Mouse (Mus musculus) forebrain, embryonic 11.5 days (tissue): ENCODE results near the gene Tma7. TPM values are rescaled to one million over a fixed set of nuclear protein-coding genes. Genes with fewer than 3 reads are reported as not detected.

Experiments used
- ATAC-seq: fragments of 200-750 bp; cut with Nextera tagmentation; replicated peaks from 2 replicates; pipeline ENCODE4 v1.8.0; 2017; ENCODE audit warnings: moderate TSS enrichment; ENCODE audit not compliant: low FRiP score
- DNase-seq: peaks from one replicate; pipeline ENCODE4 v3.0.0-alpha.2; 2017; ENCODE audit warnings: low spot score
- H3K27ac ChIP-seq: fragments of 300-500 bp; sonication (generic); 2 replicates; pipeline ENCODE4 v1.5.1; 2014; ENCODE audit warnings: low read depth, low read length
- H3K27me3 ChIP-seq: fragments of 300-500 bp; sonication (generic); 2 replicates; pipeline ENCODE4 v1.6.1; 2014; ENCODE audit warnings: mild to moderate bottlenecking, low read length, mixed read lengths; ENCODE audit not compliant: control insufficient read depth, insufficient read depth
- H3K36me3 ChIP-seq: fragments of 300-500 bp; sonication (generic); 2 replicates; pipeline ENCODE4 v1.6.1; 2014; ENCODE audit warnings: mild to moderate bottlenecking, low read length, moderate library complexity, mixed read lengths; ENCODE audit not compliant: control insufficient read depth, insufficient read depth
- H3K4me1 ChIP-seq: fragments of 300-500 bp; sonication (generic); replicated peaks from 2 replicates; pipeline ENCODE4 v1.6.1; 2014; ENCODE audit warnings: low read length, mixed read lengths; ENCODE audit not compliant: control insufficient read depth, insufficient read depth
- H3K4me2 ChIP-seq: fragments of 300-500 bp; sonication (generic); 2 replicates; pipeline ENCODE4 v1.6.1; 2014; ENCODE audit warnings: low read depth, mild to moderate bottlenecking, low read length, moderate library complexity, mixed read lengths; ENCODE audit not compliant: severe bottlenecking
- H3K4me3 ChIP-seq: fragments of 300-500 bp; sonication (generic); 2 replicates; pipeline ENCODE4 v1.5.1; 2014; ENCODE audit warnings: low read depth, low read length
- H3K9ac ChIP-seq: fragments of 300-500 bp; sonication (generic); 2 replicates; pipeline ENCODE4 v1.6.1; 2014; ENCODE audit warnings: low read length
- H3K9me3 ChIP-seq: fragments of 300-500 bp; sonication (generic); 2 replicates; pipeline ENCODE4 v1.6.1; 2016; ENCODE audit warnings: low read length, mixed read lengths; ENCODE audit not compliant: control insufficient read depth
- WGBS: fragments of 180-500 bp; shearing (Covaris S2); extraction: QIAGEN DNeasy Blood & Tissue Kit; methylation state at CpG from one replicate; pipeline ENCODE4 v1.1.7; 2014; 5-methylcytosine and 5-hydroxymethylcytosine counted together
- polyA plus RNA-seq: library from polyadenylated mRNA; unstranded; fragments of >200 nt; fragmentation: Nextera tagmentation; extraction: Ambion mirVana; gene quantifications from 2 replicates; pipeline ENCODE4 v1.2.1, GENCODE M21; 2014

Gene Tma7
- polyA plus RNA-seq, 1 experiment from 2014 or later = 746 TPM

- H3K27me3 ChIP-seq = no peaks in the 10 kb centered on the region
- H3K27ac ChIP-seq = no peak within 1 kb of the TSS
- peak within 1 kb of the TSS; percentile 86 for H3K4me2 ChIP-seq
- H3K9ac ChIP-seq = peak within 1 kb of the TSS; percentile 85
- peaks cover 12% of the 10 kb centered on the region for H3K4me1 ChIP-seq
- under 1% methylated on average over 57 of the region's 57 CpGs for WGBS
- peak within 1 kb of the TSS; percentile 81 for H3K4me3 ChIP-seq
- DNase-seq = peak; percentile 96
- ATAC-seq = peak; percentile 99
- H3K9me3 ChIP-seq = no peaks in the 10 kb centered on the region
- peaks cover 3% of the 10 kb centered on the region; the same call in 1 of the 2 replicates for H3K36me3 ChIP-seq
Observed at GRCm38 (mm10) chr9:109073661-109074573, 8.5 kb downstream of the Tma7 start, which contains the start of gene Atrip. TSS of gene Atrip (minus strand) at chr9:109074124.

GRCm38 (mm10) chr9:109068095-109068735 is 14.2 kb downstream of the Tma7 start:
- H3K9ac ChIP-seq = no peak overlapping the region
- ATAC-seq (no peak), DNase-seq (no peak)
- 93% methylated on average over 3 of the region's 3 CpGs for WGBS
- H3K4me2 ChIP-seq = no peak overlapping the region
- H3K9me3 ChIP-seq = no peaks in the 10 kb centered on the region
- H3K4me3 ChIP-seq = no peak overlapping the region
- peaks cover 7% of the 10 kb centered on the region for H3K4me1 ChIP-seq
- H3K36me3 ChIP-seq = peaks cover 14% of the 10 kb centered on the region; the same call in 1 of the 2 replicates
- no peak overlapping the region for H3K27ac ChIP-seq
- no peaks in the 10 kb centered on the region for H3K27me3 ChIP-seq

- Histone ChIP-seq H3K4me1 (no peaks in the 10 kb centered on the region), H3K9ac (no peak overlapping the region), H3K4me3 (no peak overlapping the region), H3K27ac (no peak overlapping the region), H3K4me2 (no peak overlapping the region), H3K27me3 (no peaks in the 10 kb centered on the region), H3K9me3 (no peaks in the 10 kb centered on the region), H3K36me3 (peaks cover 6% of the 10 kb centered on the region; the same call in 1 of the 2 replicates)
- 91% methylated on average over 5 of the region's 5 CpGs for WGBS
- ATAC-seq (no peak), DNase-seq (peak; percentile 30)
Observed at GRCm38 (mm10) chr9:109060898-109061295, 21.5 kb downstream of the Tma7 start.

- 0 out of 2 replicates have a peak, but pooled peaks have one; percentile 16 for ATAC-seq
- H3K27ac ChIP-seq = no peak overlapping the region
- WGBS = 91% methylated on average over 16 of the region's 16 CpGs
Observed at GRCm38 (mm10) chr9:109060184-109060897, 22.0 kb downstream of the Tma7 start.

GRCm38 (mm10) chr9:109059136-109059903 is 23.1 kb downstream of the Tma7 start, which contains the start of gene Trex1:
TSS of gene Trex1 (minus strand) at chr9:109059734.
- 31% methylated on average over 15 of the region's 15 CpGs for WGBS
- no peaks in the 10 kb centered on the region for H3K9me3 ChIP-seq
- no peaks in the 10 kb centered on the region; the same call in 1 of the 2 replicates for H3K36me3 ChIP-seq
- peak; percentile 53 for ATAC-seq
- peak within 1 kb of the TSS; percentile 19 for H3K4me2 ChIP-seq
- H3K4me3 ChIP-seq = no peak within 1 kb of the TSS
- H3K27me3 ChIP-seq = no peaks in the 10 kb centered on the region
- H3K27ac ChIP-seq = peak within 1 kb of the TSS; percentile 37; the same call in 1 of the 2 replicates
- DNase-seq = peak; percentile 91
- peak within 1 kb of the TSS; percentile 48; the same call in 1 of the 2 replicates for H3K9ac ChIP-seq
- H3K4me1 ChIP-seq = 0 out of 2 replicates have a peak, but pooled peaks cover 7% of the 10 kb centered on the region

More at GRCm38 (mm10) chr9:109060184-109060897, 22.0 kb downstream of the Tma7 start:
- Histone ChIP-seq H3K27me3 (no peaks in the 10 kb centered on the region), H3K4me3 (no peak overlapping the region), H3K4me2 (no peak overlapping the region), H3K9me3 (no peaks in the 10 kb centered on the region), H3K36me3 (peaks cover 5% of the 10 kb centered on the region; the same call in 1 of the 2 replicates), H3K9ac (no peak overlapping the region), H3K4me1 (0 out of 2 replicates have a peak, but pooled peaks cover under 1% of the 10 kb centered on the region)
- DNase-seq = no peak

GRCm38 (mm10) chr9:109058006-109058765 is 24.2 kb downstream of the Tma7 start:
- 93% methylated on average over 19 of the region's 19 CpGs for WGBS
- ATAC-seq = no peak
- Histone ChIP-seq H3K4me3 (no peak overlapping the region), H3K36me3 (no peaks in the 10 kb centered on the region; the same call in 1 of the 2 replicates), H3K27ac (no peak overlapping the region), H3K27me3 (no peaks in the 10 kb centered on the region), H3K9ac (no peak overlapping the region), H3K4me2 (no peak overlapping the region), H3K4me1 (0 out of 2 replicates have a peak, but pooled peaks cover 7% of the 10 kb centered on the region), H3K9me3 (no peaks in the 10 kb centered on the region)
- DNase-seq = no peak

- Histone ChIP-seq H3K4me1 (0 out of 2 replicates have a peak, but pooled peaks cover 7% of the 10 kb centered on the region), H3K4me3 (no peak overlapping the region), H3K9me3 (no peaks in the 10 kb centered on the region), H3K4me2 (no peak overlapping the region), H3K9ac (no peak overlapping the region), H3K36me3 (no peaks in the 10 kb centered on the region; the same call in 1 of the 2 replicates), H3K27me3 (no peaks in the 10 kb centered on the region), H3K27ac (no peak overlapping the region)
- ATAC-seq (no peak), DNase-seq (no peak)
- WGBS = 96% methylated on average over 5 of the region's 5 CpGs
Observed at GRCm38 (mm10) chr9:109057543-109057942, 24.8 kb downstream of the Tma7 start.
